Mouse (Mus musculus): Measurements from ENCODE around the gene Gtf3c1.

GRCm38 (mm10) chr7:125622741-125623685, 84.6 kb downstream of the Gtf3c1 start:
- TF ChIP-seq POLR2A (IDR thresholded peaks at IDR 0.05; ENCODE audit: low read depth, low read length): no peak
- no peak for TF ChIP-seq CTCF (conservative IDR thresholded peaks at IDR 0.05; ENCODE audit: insufficient read depth, insufficient read length, low read depth, low read length)
